In the genomic region with DNA sequence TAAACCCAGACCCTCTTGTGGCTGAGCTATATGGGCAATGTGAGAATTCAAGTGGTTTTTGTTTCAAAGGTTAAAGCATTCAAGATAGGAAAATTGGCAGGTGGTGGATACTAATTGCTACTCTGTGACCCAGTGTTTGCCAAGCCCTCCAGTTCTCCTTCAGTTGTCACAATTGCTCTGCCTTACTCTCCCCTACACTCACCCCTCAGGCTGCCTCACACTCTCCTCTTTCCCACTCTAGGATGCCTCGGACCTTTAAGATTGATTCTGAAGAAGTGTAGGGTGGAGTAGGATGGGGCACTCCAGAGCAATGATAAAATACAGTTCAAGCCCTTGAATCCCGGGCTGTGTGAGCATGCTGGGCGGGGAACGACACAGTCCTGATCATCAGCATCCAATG, we compare ENCODE assay signal across 26 mouse cellular contexts.
DNase-seq lines count a peak whose midpoint lies in the region; ATAC-seq and TF ChIP-seq lines count a peak whose summit lies in the region.
"Had no signal": no experiment of that assay in that cellular context is flagged by ENCODE, and none has a peak within 500 bp of the region (broad histone marks: within the 10 kb centered on the region; RNA-seq: fewer than 3 reads in every experiment).

No protein-coding gene starts in this region.

- no peak for TF ChIP-seq POLR2A in brain, embryonic 14.5 days (IDR thresholded peaks at IDR 0.05; ENCODE audit: borderline replicate concordance, extremely low read depth, insufficient read depth, insufficient read length, poor library complexity, severe bottlenecking)

- H3K9ac ChIP-seq in embryonic facial prominence, embryonic 12.5 days: no peak overlapping the region
- no peak overlapping the region for H3K9ac ChIP-seq in forebrain, embryonic 14.5 days (ENCODE audit: low read length)
- H3K9ac ChIP-seq in forebrain, embryonic 13.5 days: no peak overlapping the region
- H3K9ac ChIP-seq in lung, postnatal 0 days (replicated peaks; ENCODE audit: low read depth): no peak overlapping the region
- H3K9ac ChIP-seq: embryonic facial prominence, embryonic 13.5 days; forebrain, postnatal 0 days; heart, embryonic 13.5 days; hindbrain, embryonic 14.5 days had no signal

- no peaks in the 10 kb centered on the region for H3K27me3 ChIP-seq in embryonic facial prominence, embryonic 12.5 days
- H3K27me3 ChIP-seq in embryonic facial prominence, embryonic 10.5 days (replicated peaks; ENCODE audit: low read depth, poor library complexity, severe bottlenecking): no peaks in the 10 kb centered on the region
- no peaks in the 10 kb centered on the region for H3K27me3 ChIP-seq in forebrain, embryonic 14.5 days (replicated peaks; ENCODE audit: control insufficient read depth, insufficient read depth, low read length)
- H3K27me3 ChIP-seq in forebrain, embryonic 13.5 days: no peaks in the 10 kb centered on the region
- no peaks in the 10 kb centered on the region for H3K27me3 ChIP-seq in lung, postnatal 0 days (replicated peaks; ENCODE audit: insufficient read depth, low read length)
- H3K27me3 ChIP-seq: embryonic facial prominence, embryonic 13.5 days; heart, embryonic 13.5 days had no signal

- TF ChIP-seq EP300 in lung, postnatal 0 days (IDR thresholded peaks at IDR 0.05): no peak

- no peaks in the 10 kb centered on the region for H3K9me3 ChIP-seq in embryonic facial prominence, embryonic 12.5 days
- H3K9me3 ChIP-seq in embryonic facial prominence, embryonic 10.5 days: no peaks in the 10 kb centered on the region
- no peaks in the 10 kb centered on the region for H3K9me3 ChIP-seq in forebrain, embryonic 14.5 days (replicated peaks; ENCODE audit: control insufficient read depth, low read length)
- no peaks in the 10 kb centered on the region for H3K9me3 ChIP-seq in forebrain, embryonic 13.5 days (replicated peaks)
- no peaks in the 10 kb centered on the region for H3K9me3 ChIP-seq in lung, postnatal 0 days (ENCODE audit: low read length)
- H3K9me3 ChIP-seq: embryonic facial prominence, embryonic 13.5 days; heart, embryonic 13.5 days had no signal

- TF ChIP-seq CTCF in lung, postnatal 0 days (IDR thresholded peaks at IDR 0.05): no peak
- TF ChIP-seq CTCF in brain, embryonic 14.5 days (IDR thresholded peaks at IDR 0.05; ENCODE audit: borderline replicate concordance, extremely low read depth, insufficient read depth, insufficient read length): no peak

- no peak overlapping the region for H3K27ac ChIP-seq in embryonic facial prominence, embryonic 12.5 days
- H3K27ac ChIP-seq in embryonic facial prominence, embryonic 10.5 days (replicated peaks): no peak overlapping the region
- H3K27ac ChIP-seq in forebrain, embryonic 14.5 days (ENCODE audit: low read depth, low read length): no peak overlapping the region
- H3K27ac ChIP-seq in forebrain, embryonic 13.5 days: no peak overlapping the region
- H3K27ac ChIP-seq in lung, postnatal 0 days (ENCODE audit: low read length): no peak overlapping the region
- H3K27ac ChIP-seq: embryonic facial prominence, embryonic 13.5 days; gastrocnemius, adult 2 months; heart, embryonic 13.5 days; hindbrain, embryonic 14.5 days had no signal

- peaks cover 22% of the 10 kb centered on the region for H3K4me1 ChIP-seq in embryonic facial prominence, embryonic 12.5 days
- peaks cover 54% of the 10 kb centered on the region for H3K4me1 ChIP-seq in embryonic facial prominence, embryonic 10.5 days
- H3K4me1 ChIP-seq in forebrain, embryonic 14.5 days (ENCODE audit: control insufficient read depth, insufficient read depth, low read length): 0 out of 2 replicates have a peak, but pooled peaks cover 3% of the 10 kb centered on the region
- H3K4me1 ChIP-seq in forebrain, embryonic 13.5 days: 0 out of 2 replicates have a peak, but pooled peaks cover 8% of the 10 kb centered on the region
- peaks cover 5% of the 10 kb centered on the region; the same call in 1 of the 2 replicates for H3K4me1 ChIP-seq in lung, postnatal 0 days (ENCODE audit: insufficient read depth, low read depth, low read length)

- WGBS in embryonic facial prominence, embryonic 12.5 days: 64% methylated on average over 4 of the region's 4 CpGs
- 64% methylated on average over 4 of the region's 4 CpGs for WGBS in embryonic facial prominence, embryonic 10.5 days
- WGBS in forebrain, embryonic 14.5 days: 72% methylated on average over 4 of the region's 4 CpGs
- 69% methylated on average over 4 of the region's 4 CpGs for WGBS in forebrain, embryonic 13.5 days
- WGBS in lung, postnatal 0 days: 56% methylated on average over 4 of the region's 4 CpGs

- H3K4me2 ChIP-seq in embryonic facial prominence, embryonic 12.5 days (replicated peaks): no peak overlapping the region
- no peak overlapping the region for H3K4me2 ChIP-seq in forebrain, embryonic 14.5 days (ENCODE audit: low read length)
- H3K4me2 ChIP-seq in forebrain, embryonic 13.5 days: no peak overlapping the region
- H3K4me2 ChIP-seq in lung, postnatal 0 days (replicated peaks; ENCODE audit: low read depth, low read length): no peak overlapping the region
- H3K4me2 ChIP-seq: embryonic facial prominence, embryonic 13.5 days; heart, embryonic 13.5 days; hindbrain, embryonic 14.5 days had no signal

- no peak overlapping the region for H3K4me3 ChIP-seq in embryonic facial prominence, embryonic 12.5 days
- H3K4me3 ChIP-seq in embryonic facial prominence, embryonic 10.5 days: no peak overlapping the region
- H3K4me3 ChIP-seq in forebrain, embryonic 14.5 days (ENCODE audit: low read depth, low read length): no peak overlapping the region
- no peak overlapping the region for H3K4me3 ChIP-seq in forebrain, embryonic 13.5 days
- no peak overlapping the region for H3K4me3 ChIP-seq in lung, postnatal 0 days (ENCODE audit: low read depth, low read length)
- H3K4me3 ChIP-seq: embryonic facial prominence, embryonic 13.5 days; gastrocnemius, adult 2 months; heart, embryonic 13.5 days had no signal

- no peak for DNase-seq in embryonic facial prominence, embryonic 10.5 days (ENCODE audit: low spot score)
- peak; percentile 19 for DNase-seq in forebrain, embryonic 14.5 days (ENCODE audit: low spot score)
- DNase-seq in lung, postnatal 0 days (ENCODE audit: low spot score): peak; percentile 45
- DNase-seq in lung, adult 18-20 months: no peak
- DNase-seq in brain, embryonic 14.5 days (ENCODE audit: low read depth): peak; percentile 51
- no peak for DNase-seq in kidney, postnatal 14 days
- DNase-seq: adrenal gland, adult 8-10 months; adrenal gland, postnatal 25 days; cerebellum, adult 18-20 months; cerebellum, adult 9-10 months; cerebellum, postnatal 14 days; gastrocnemius, adult 2 months; gastrocnemius, postnatal 14 days; heart, adult 18-20 months; heart, postnatal 14 days; heart, postnatal 4 days had no signal

- H3K36me3 ChIP-seq in embryonic facial prominence, embryonic 12.5 days: no peaks in the 10 kb centered on the region
- no peaks in the 10 kb centered on the region for H3K36me3 ChIP-seq in embryonic facial prominence, embryonic 10.5 days (replicated peaks)
- no peaks in the 10 kb centered on the region for H3K36me3 ChIP-seq in forebrain, embryonic 14.5 days (ENCODE audit: control insufficient read depth, insufficient read depth, low read length)
- H3K36me3 ChIP-seq in forebrain, embryonic 13.5 days (ENCODE audit: poor library complexity, severe bottlenecking): no peaks in the 10 kb centered on the region
- H3K36me3 ChIP-seq in lung, postnatal 0 days (ENCODE audit: insufficient read depth, low read length): no peaks in the 10 kb centered on the region
- H3K36me3 ChIP-seq: embryonic facial prominence, embryonic 13.5 days; heart, embryonic 13.5 days had no signal

- peak; percentile 64; the same call in 1 of the 2 replicates for ATAC-seq in embryonic facial prominence, embryonic 12.5 days (ENCODE audit: insufficient number of reproducible peaks, insufficient read depth, low FRiP score, low TSS enrichment)
- no peak for ATAC-seq in forebrain, embryonic 14.5 days
- ATAC-seq in forebrain, embryonic 13.5 days: no peak
- ATAC-seq in lung, postnatal 0 days: peak; percentile 46; the same call in 1 of the 2 replicates
- ATAC-seq: activated CD4-positive, CD25-positive, alpha-beta regulatory T cell, adult 4 months; hindbrain, postnatal 0 days; inflammation-experienced regulatory T-cells, adult 6 months; intestine, embryonic 16.5 days had no signal

Comparison
In these comparisons a context has a peak if more than half of its experiments do, and no peak if none do; other contexts are left out.
1. DNase-seq: peak in forebrain, embryonic 14.5 days (single experiment), lung, postnatal 0 days (single experiment) and brain, embryonic 14.5 days (single experiment); none in embryonic facial prominence, embryonic 10.5 days (single experiment), lung, adult 18-20 months (0 of 2) and kidney, postnatal 14 days (single experiment).
2. ATAC-seq: peak in embryonic facial prominence, embryonic 12.5 days (single experiment) and lung, postnatal 0 days (single experiment); none in forebrain, embryonic 14.5 days (single experiment) and forebrain, embryonic 13.5 days (single experiment).